Mouse (Mus musculus): ENCODE results near the gene Zer1.
"Not testable (repeated sequence)": the region's sequence is repeated elsewhere in the genome, so short reads cannot be mapped to it uniquely, and the experiment has no call there.

The Zer1 gene

DNA sequence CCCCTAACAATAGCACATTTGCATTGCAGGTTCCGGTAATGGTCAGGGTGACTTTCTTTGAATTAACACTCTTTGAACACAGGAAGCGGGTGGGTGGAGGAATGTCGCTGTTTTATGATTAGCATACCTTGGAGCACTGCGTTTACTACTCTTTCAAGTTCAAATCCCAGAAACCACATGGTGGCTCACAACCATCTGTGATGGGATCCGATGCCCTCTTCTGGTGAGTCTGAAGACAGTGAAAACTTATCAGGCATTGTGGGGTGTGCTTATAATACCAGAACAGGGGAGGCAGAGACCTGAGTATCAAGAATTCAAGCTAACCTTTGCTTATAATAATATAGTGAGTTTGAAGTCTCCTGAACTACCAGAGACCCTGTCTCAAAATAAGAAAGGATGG lies 6.9 kb upstream of the Zer1 start:
- in situ Hi-C loops (cut with MboI; ENCODE audit: unreplicated experiment in 2 of 2) = not testable (repeated sequence)

DNA sequence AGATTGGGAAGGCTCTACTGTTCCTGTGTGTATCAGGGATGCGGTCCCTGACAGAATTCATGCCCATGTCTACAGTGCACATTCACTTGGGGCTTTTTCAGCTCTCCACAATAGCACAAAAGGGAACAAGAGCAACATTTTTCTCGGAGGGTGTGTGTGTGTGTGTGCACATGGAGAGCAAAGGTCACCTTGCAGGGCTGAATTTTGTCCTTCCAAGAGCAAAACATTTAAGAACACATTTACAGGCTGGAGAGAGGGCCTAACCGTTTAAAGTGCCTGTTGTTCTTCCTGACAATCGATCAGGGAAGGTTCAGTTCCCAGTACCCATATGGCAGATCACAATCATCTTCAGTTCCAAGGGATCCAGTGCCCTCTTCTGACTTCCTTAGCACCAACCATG lies 5.8 kb upstream of the Zer1 start:
- in situ Hi-C loops (cut with MboI; ENCODE audit: unreplicated experiment in 2 of 2) = no loop called here

DNA sequence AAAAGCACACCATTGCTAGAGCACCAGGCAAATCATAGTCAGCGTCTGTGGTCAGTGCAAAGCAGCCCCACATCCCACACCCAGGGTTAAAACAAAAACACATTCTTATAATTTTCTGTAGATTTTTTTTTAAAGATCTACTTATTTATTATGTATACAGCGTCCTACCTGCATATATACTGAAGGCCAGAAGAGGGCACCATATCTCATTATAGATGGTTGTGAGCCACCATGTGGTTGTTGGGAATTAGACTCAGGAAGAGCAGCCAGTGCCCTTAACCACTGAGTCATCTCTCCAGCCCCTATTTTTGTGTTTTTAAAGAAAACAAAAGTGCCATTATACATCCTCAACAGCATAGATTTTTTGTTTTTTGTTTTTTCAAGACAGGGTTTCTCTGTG lies 4.4 kb upstream of the Zer1 start:
- in situ Hi-C loops (cut with MboI; ENCODE audit: unreplicated experiment in 2 of 2) = no loop called here

DNA sequence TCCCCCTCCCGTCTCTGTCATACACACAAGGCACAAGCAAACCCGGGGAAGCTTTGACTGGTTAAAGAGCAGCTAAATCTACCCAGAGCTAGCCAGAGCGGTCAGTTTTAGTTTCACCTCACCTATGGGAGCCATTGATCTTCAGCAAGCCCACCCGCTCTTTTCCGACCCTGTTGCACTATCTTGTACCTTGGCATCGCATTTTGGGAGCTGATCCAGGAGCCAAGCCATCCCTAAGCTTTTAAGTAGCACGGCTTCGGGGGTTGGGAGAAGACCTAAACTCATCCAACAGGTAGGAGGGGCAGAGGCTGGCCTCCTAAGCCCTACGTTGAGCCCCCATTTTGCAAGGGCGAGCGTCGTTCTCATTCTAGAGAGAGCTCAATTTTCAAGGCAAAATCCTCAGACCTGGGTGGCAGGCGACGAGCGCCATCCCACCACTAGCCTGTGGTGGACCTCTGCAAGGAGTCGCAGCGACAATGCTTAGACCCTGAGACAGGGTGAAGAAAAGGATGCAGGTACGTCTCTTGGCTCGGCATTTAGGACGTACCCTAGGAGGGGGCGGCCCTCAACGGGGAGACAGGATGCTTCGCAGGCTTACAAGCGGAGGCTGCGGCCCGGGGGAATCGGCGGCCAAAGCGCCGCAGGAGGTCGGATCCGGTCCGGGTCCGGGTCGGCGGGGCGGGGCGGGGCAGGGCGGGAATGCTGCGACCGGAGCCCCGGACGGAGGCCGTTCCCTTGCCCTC lies 485 bp downstream of the Zer1 start:
- in situ Hi-C loops (cut with MboI; ENCODE audit: unreplicated experiment in 2 of 2) = no loop called here

DNA sequence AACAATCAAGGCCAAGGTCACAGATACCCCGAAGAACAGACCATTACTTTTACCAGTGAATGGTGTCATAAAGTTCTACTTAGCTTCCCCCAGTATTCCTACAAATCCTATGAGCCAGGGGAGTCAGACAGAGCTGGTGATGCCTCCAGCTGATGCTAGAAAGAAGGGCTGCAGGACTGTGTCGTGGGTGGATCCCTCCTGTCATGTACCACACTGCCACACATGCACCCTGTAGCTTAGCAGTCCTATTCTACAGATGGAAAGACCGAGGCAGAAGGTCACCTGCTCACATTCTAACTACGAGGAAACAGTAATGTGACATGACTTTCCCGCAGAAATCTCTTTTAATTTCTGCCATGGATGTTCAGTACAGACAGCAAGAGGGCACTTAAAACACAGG lies 1.6 kb downstream of the Zer1 start:
- in situ Hi-C loops (cut with MboI; ENCODE audit: unreplicated experiment in 2 of 2) = no loop called here

DNA sequence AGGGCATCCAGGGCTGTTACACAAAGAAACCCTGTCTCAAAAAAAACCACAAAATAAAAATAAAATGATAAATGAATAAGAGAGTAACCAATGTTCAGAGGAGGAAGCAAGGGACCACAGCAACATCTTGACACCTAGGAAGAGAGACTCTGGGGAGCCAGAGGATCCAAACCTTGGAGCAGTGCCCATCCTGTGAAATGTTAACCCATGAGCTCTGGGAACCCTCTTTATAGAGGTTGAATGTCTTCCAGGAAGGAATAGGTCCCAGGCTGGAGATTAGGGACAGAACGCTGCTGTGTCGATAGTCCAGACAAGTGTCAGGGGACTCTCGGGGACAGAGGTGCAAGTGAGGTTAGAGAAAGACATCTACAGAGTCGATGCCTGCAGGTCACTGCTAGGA lies 4.1 kb downstream of the Zer1 start:
- in situ Hi-C loops (cut with MboI; ENCODE audit: unreplicated experiment in 2 of 2) = no loop called here

DNA sequence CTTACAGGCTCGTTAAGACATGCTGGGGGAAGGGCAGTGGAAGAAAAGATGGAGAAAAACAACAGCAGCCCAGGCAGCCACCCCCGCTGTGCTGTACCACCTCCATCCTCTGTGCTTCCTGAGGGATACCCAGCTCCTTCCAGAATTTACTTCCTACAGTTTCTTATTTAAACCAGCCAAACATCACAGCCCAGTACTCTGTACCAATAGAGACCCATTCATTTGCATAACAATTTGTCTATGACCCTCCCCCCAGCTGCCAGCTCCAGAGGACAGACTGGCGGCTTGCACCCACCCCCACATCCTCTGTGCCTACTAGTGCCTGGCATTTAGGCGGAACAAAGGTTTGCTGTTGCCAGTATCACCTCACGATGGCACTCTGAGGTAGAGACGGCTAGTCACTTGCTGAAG lies 4.7 kb downstream of the Zer1 start:
- in situ Hi-C loops (cut with MboI; ENCODE audit: unreplicated experiment in 2 of 2) = no loop called here

DNA sequence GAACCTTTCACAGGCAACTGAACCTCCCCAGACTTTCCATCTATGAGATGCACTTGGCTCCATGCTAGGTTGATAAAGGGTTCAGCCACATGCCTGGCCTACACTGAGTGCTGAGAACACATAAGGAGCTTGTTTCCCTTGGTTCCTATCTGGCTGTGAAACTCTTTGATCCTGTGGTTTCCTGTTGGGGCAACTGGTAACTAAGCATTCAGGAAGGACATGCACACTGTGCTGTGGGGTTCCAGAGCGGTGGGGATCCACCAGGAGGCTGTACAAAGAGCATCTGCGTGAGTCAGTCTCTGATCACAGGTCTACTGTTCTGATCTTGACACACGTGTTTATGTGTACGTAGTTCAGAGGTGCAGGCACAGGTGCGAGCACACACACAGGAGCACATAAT lies 11.8 kb downstream of the Zer1 start:
- in situ Hi-C loops (cut with MboI; ENCODE audit: unreplicated experiment in 2 of 2) = no loop called here

DNA sequence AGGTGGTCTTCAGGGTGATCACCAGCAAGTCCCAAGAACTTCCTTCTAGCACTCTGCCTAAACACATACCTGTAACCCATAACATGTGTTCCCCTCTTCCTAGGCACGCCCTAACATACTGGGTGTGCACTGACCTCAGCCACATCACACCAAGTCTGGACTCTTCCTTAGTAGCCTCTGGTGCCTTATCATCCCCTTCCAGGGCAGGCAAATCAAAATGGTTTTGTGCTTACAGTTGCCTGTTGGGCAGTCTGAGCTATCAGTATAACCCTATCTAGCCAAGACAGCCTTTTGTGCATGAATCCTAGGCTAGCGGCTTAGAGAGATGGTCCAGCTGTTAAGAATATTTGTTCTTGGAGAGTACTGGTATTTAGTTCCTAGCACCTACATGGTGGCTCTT lies 12.9 kb downstream of the Zer1 start:
- in situ Hi-C loops (cut with MboI; ENCODE audit: unreplicated experiment in 2 of 2) = no loop called here

DNA sequence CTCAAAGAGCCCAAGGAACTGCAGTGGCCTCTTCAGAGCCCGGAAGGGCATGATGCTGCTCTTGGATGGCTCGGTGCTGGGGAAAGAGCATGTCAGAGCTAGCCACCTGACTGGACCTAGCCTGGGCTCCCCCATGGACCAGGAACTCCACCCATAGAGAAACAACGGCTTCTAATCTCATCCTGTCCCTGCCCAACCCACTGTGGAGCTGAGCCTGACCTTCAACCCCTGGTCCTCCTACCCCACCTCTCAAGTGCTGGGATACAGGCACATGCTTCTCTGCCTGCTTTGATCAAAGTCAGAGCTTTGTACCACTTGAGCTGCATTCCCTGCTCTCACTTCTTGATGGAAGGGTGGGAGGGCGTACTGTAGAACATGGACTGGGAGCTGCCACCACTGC lies 16.1 kb downstream of the Zer1 start:
- in situ Hi-C loops (cut with MboI; ENCODE audit: unreplicated experiment in 2 of 2) = loop anchor here (5.0 to 10.0 kb wide), 3 partner anchors 49 to 167 kb away; no protein-coding TSS in a partner anchor

DNA sequence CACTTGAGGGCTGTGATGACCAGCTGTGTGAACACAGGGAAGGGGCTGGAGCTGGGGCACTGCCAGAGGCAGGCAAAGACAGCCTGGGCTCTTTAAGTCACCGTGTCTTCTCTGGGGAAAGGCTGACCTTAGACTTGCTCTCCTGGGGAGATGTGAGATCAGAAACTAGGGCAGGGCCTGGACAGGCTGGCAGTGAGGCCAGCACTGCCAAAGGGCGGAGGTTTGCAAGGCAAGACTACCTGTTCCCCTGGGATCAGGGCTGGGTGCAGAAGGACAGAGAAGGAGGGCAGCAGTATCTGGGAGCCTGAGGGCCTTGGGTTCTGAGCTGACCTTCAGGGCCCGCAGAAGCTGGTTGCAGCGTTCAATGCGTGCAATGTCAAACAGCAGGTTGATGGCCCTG lies 16.7 kb downstream of the Zer1 start:
- in situ Hi-C loops (cut with MboI; ENCODE audit: unreplicated experiment in 2 of 2) = loop anchor here (5.0 to 10.0 kb wide), 3 partner anchors 50 to 167 kb away; no protein-coding TSS in a partner anchor

DNA sequence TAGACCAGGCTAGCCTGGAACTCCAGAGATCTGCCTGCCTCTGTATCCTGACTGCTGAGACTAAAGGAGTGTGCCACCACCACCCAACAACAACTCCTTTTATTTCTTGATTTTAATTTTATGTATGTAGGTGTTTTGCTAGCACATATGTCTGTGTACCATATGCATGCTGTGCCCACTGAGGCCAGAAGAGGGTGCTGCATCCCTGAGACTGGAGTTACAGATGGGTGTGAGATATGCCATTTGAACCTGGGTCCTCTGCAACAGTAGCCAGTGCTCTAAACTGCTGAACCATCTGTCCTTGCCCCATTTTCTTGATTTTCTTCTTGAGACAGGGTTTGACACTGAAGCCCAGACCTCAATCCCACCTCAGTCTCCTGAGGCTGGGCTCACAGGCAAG lies 18.0 kb downstream of the Zer1 start:
- in situ Hi-C loops (cut with MboI; ENCODE audit: unreplicated experiment in 2 of 2) = loop anchor here (5.0 to 10.0 kb wide), 3 partner anchors 51 to 168 kb away; no protein-coding TSS in a partner anchor

DNA sequence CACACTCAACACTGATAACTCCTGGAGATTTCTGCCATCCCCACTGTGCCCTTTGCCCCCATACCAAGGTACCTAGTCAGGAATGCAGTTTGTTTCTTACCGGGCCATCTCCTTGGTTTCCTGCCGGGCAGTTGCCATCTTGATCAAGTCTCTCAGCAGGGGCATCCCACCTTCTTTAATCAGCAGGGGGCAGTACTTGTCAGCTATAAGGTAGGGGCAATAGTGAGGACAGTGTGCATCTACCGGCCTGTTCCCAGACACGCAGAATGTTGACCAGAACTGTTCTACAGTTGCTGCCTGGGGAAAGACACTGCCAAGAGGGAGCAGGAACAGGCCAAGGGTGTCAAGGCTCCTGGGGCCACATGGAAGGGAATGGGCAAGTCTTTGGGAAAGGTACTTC lies 24.2 kb downstream of the Zer1 start:
- in situ Hi-C loops (cut with MboI; ENCODE audit: unreplicated experiment in 2 of 2) = loop anchor here in 1 of 2 experiments (10.0 kb wide), 1 partner anchor 175 kb away; no protein-coding TSS in a partner anchor

DNA sequence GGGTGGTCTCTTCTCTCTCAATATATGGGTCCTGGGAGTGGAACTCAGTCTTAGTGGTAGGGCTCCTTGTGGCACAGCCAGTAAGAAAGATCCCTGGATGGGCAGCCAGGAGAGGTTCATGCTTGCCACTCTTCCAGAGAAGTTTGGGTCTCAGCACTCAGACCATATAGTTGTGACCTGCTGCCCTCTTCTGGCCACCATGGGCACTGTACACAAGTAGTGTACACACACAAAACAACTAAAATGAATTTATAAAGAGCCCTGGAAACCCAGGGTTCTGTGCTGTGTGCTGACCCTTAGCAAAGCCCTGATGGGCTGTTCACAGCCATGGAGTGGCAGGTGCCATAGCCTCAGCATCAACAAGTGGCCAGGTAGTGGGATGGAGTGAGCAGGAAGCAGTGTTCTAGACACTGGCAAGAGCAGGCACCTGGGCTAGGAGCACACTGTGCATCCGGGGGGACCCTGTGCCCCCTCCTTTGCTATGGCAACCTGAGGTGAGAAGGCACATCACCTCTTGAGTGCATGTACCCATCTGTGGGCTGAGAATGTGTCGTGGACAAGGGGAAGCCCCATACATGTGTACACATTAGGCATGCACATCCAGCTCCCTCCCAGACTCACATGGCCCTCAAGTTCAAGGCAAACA lies 28.4 kb downstream of the Zer1 start:
- in situ Hi-C loops (cut with MboI; ENCODE audit: unreplicated experiment in 2 of 2) = loop anchor here (5.0 kb wide), 1 partner anchor 54 kb away; no protein-coding TSS in a partner anchor

DNA sequence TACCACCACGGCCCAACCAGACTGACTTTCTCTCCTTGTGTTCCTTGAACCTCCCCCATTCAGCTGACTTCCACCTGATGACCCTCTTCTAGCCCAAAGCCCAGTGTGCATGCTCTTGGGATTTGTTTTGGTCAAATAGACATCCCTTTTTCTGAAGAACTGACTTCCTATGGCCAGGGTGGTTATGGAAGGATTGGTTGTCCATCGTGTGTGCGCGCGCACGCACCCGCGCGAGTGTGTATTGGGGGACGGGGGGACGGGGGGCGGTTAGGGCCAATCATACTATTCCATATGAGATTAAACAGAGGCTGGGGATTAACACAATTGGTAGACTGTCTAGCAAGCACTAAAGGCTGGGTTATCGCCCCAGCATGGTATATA lies 30.2 kb downstream of the Zer1 start:
- in situ Hi-C loops (cut with MboI; ENCODE audit: unreplicated experiment in 2 of 2) = no loop called here

DNA sequence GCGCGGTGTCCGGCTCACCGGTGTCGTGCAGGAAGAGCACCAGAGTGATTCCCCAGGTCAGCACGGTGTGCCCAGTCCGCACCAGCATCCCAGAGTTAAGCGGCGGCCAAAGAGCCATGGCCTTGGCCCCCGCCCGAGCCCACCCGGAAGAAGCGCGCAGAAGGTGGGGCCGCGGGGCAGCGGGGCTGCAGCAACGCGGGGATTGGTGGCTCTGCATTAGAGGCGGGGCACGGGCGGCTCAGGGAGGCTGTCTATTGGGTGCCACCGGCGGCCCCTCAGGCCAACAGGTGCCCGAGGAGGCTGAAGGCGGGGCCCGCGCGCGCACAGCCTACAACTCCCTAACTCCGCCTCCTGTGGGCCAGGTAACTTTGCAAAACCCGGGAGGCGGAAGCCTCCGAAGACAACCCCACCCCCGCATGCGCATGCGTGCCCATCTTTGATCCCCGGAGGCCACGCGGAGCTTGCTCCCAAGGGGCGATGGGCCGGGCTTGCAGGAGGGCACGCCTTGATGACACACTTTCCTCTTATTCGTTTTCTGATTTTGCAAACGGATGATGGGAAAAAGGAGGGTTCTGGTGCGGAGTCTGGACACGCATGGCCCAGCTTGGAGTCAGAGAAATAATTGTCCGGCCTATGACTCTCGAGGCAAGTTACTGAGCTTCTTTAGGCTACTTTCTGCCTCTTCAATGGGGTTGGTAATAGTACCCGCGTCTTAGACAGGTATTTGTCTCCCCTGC lies 30.7 kb downstream of the Zer1 start, which contains the start of gene Zdhhc12:
TSS of gene Zdhhc12 (minus strand) at position 178 of the 737 bp plus-strand sequence.
- in situ Hi-C loops (cut with MboI; ENCODE audit: unreplicated experiment in 2 of 2) = no loop called here

DNA sequence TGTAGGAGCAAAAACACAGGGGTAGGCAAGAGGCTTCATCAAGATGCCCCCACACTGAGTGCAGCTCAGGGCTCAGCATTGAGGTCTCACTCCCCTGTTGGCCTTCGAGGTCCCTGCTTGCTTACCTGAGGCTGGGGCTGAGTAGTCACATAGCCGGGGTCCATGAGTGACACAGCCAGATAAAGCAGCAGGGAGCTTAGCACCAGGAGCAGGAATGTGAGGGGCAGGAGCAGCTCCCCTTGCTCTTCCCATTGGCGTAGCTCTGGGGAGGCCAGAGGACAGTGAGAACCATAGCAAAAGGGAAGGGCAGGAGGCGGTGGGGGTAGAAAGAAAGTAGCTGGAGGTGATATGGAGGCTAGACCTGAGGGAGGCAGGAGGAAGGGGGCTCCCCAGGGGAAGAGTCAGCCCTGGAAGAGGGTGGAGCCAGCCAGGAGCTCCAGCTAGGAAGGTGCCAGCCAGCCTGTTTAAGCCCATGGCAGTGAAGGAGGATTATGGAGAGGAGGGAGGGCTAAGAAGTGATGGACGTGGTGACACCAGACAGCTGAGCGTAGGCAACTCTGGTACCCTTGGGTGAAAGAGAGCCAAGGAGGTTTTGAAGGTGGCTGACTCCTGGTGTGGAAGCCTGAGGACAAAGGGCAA lies 32.0 kb downstream of the Zer1 start:
- in situ Hi-C loops (cut with MboI; ENCODE audit: unreplicated experiment in 2 of 2) = no loop called here

DNA sequence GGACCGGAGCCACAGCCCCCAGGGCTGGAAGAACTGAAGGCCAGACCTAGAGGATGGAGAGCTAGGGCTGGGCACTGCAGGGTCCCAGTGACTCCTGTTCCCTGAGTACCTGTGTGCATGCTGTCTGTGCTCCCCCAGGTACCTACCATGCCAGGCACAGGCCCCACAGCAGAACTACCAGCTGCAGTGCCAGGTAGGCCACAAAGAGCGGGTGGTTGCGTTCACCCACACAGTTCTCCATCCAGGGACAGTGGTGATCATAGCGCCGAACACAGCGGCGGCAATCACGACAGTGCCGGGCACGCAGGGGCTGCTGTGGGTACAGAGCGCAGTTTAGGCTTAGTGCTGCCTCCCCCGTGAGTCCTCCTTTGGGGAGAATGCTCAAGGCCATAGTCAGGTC lies 32.9 kb downstream of the Zer1 start:
- in situ Hi-C loops (cut with MboI; ENCODE audit: unreplicated experiment in 2 of 2) = no loop called here

DNA sequence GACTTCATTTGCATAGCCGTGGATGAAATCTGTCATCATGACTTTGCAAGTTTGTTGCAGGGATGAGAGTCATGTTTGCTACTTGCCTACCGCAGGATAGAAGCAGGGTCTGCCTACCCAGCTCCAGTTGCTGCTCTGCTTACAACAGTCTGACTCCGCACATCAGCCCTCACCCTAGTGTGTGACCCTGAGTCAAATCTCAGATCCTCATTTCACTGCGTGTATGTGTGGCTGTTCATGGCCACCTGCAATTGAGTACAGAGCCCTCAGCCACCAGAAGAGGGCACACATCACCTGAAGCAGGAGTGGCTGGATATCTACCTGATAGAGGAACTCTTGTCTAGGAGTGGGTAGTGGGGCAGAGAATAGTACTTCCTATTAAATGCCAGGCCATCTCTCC lies 37.1 kb downstream of the Zer1 start:
- in situ Hi-C loops (cut with MboI; ENCODE audit: unreplicated experiment in 2 of 2) = no loop called here

DNA sequence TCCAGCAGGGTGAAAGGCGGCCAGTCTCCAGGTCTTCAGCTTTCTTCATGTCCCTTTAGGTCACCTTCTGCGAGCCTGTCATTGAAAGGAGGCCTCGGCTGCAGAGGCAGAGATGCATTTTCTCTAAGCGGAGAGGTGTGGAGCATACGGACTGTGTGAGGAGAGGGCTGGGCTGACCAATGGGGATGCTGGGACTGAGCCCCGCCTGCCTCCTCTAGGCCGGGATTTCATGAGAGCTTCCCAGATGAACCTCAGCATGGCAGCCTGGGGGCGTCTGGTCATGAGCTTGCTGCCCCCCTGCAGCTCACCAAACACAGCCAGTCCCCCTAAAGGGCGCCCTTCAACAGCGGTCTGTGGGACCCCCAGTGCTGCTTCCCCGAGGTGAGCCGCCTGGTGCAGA lies 39.8 kb downstream of the Zer1 start:
- in situ Hi-C loops (cut with MboI; ENCODE audit: unreplicated experiment in 2 of 2) = no loop called here

DNA sequence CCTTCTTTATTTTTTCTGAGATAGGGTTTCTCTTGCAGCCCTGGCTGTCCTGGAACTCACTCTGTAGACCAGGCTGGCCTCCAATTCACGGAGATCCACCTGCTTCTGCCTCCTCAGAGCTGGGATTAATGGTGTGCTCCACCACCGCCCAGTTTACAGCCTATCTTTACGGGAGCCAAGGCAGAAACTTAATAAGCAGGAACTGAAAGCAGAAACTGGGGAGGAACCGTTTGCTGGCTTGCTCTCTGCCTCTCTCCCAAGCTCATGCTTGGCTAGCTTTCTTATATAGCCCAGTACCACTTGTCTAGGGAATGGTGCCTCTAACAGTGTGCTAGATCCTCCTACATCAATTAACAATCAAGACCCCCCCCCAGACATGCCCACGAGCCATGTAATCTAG lies 40.3 kb downstream of the Zer1 start:
- in situ Hi-C loops (cut with MboI; ENCODE audit: unreplicated experiment in 2 of 2) = no loop called here

Measured in v-Abl transformed pro-B cells (cell line).